Mouse (Mus musculus) limb, embryonic 11.5 days (tissue): ENCODE results near the gene Lrrc8b. TPM values are rescaled to one million over a fixed set of nuclear protein-coding genes. Genes with fewer than 3 reads are reported as not detected.

Experiments
- ATAC-seq: fragments of 200-750 bp; cut with Nextera tagmentation; 2 replicates; pipeline ENCODE4 v1.8.0; 2017; ENCODE audit warnings: low read depth; ENCODE audit not compliant: insufficient number of reproducible peaks, low FRiP score, low TSS enrichment
- DNase-seq: peaks from one replicate; pipeline ENCODE4 v3.0.0-alpha.2; 2015; ENCODE audit warnings: low spot score
- H3K27ac ChIP-seq: fragments of 300-500 bp; sonication (generic); replicated peaks from 2 replicates; pipeline ENCODE4 v1.5.1; 2014; ENCODE audit warnings: low read depth, mild to moderate bottlenecking, low read length
- H3K27me3 ChIP-seq: fragments of 300-500 bp; sonication (generic); 2 replicates; pipeline ENCODE4 v1.6.1; 2014; ENCODE audit warnings: mild to moderate bottlenecking, low read length, mixed read lengths; ENCODE audit not compliant: control insufficient read depth, insufficient read depth
- H3K36me3 ChIP-seq: fragments of 300-500 bp; sonication (generic); 2 replicates; pipeline ENCODE4 v1.6.1; 2014; ENCODE audit warnings: mild to moderate bottlenecking, low read length, moderate library complexity, mixed read lengths; ENCODE audit not compliant: control insufficient read depth, insufficient read depth
- H3K4me1 ChIP-seq: fragments of 300-500 bp; sonication (generic); 2 replicates; pipeline ENCODE4 v1.6.1; 2014; ENCODE audit warnings: low read length, mixed read lengths; ENCODE audit not compliant: control insufficient read depth, insufficient read depth
- H3K4me2 ChIP-seq: fragments of 300-500 bp; sonication (generic); 2 replicates; pipeline ENCODE4 v1.6.1; 2014; ENCODE audit warnings: low read depth, mild to moderate bottlenecking, moderate library complexity; ENCODE audit not compliant: severe bottlenecking
- H3K4me3 ChIP-seq: fragments of 300-500 bp; sonication (generic); 2 replicates; pipeline ENCODE4 v1.5.1; 2014; ENCODE audit warnings: low read depth, low read length
- H3K9ac ChIP-seq: fragments of 300-500 bp; sonication (generic); 2 replicates; pipeline ENCODE4 v1.6.1; 2014; ENCODE audit warnings: mild to moderate bottlenecking, low read length
- H3K9me3 ChIP-seq: fragments of 300-500 bp; sonication (generic); 2 replicates; pipeline ENCODE4 v1.6.1; 2016; ENCODE audit warnings: low read length; ENCODE audit not compliant: control insufficient read depth
- WGBS: fragments of 180-500 bp; shearing (Covaris S2); extraction: QIAGEN DNeasy Blood & Tissue Kit; methylation state at CpG from one replicate; pipeline ENCODE4 v1.1.7; 2014; 5-methylcytosine and 5-hydroxymethylcytosine counted together
- polyA plus RNA-seq: library from polyadenylated mRNA; unstranded; fragments of >200 nt; fragmentation: Nextera tagmentation; extraction: Ambion mirVana; gene quantifications from 2 replicates; pipeline ENCODE4 v1.2.1, GENCODE M21; 2014

Gene Lrrc8b
- polyA plus RNA-seq, 1 experiment from 2014 or later, result 6.2 TPM

GRCm38 (mm10) chr5:105414341-105415120 lies 1.0 kb upstream of the Lrrc8b start:
- Histone ChIP-seq H3K27me3 (no peaks in the 10 kb centered on the region), H3K9me3 (no peaks in the 10 kb centered on the region), H3K27ac (no peak overlapping the region), H3K36me3 (no peaks in the 10 kb centered on the region), H3K4me1 (0 out of 2 replicates have a peak, but pooled peaks cover 3% of the 10 kb centered on the region), H3K4me2 (peak overlapping the region; percentile 98), H3K9ac (no peak overlapping the region), H3K4me3 (peak overlapping the region; percentile 67)
- WGBS, result 87% methylated on average over 12 of the region's 12 CpGs
- DNase-seq (no peak), ATAC-seq (no peak)

- no peak overlapping the region for H3K27ac ChIP-seq
- WGBS, result 7% methylated on average over 17 of the region's 36 CpGs
- peak; percentile 64 for ATAC-seq
Measured at GRCm38 (mm10) chr5:105415951-105416675, 538 bp downstream of the Lrrc8b start.

GRCm38 (mm10) chr5:105417217-105417616 lies 1.6 kb downstream of the Lrrc8b start:
- H3K4me2 ChIP-seq, result no peak overlapping the region
- no peak overlapping the region for H3K4me3 ChIP-seq
- no peaks in the 10 kb centered on the region for H3K36me3 ChIP-seq
- H3K27ac ChIP-seq, result no peak overlapping the region
- DNase-seq (no peak), ATAC-seq (no peak)
- 0 out of 2 replicates have a peak, but pooled peaks cover 3% of the 10 kb centered on the region for H3K4me1 ChIP-seq
- 77% methylated on average over 8 of the region's 8 CpGs for WGBS
- no peak overlapping the region for H3K9ac ChIP-seq
- no peaks in the 10 kb centered on the region for H3K27me3 ChIP-seq
- no peaks in the 10 kb centered on the region for H3K9me3 ChIP-seq

More at GRCm38 (mm10) chr5:105415951-105416675, 538 bp downstream of the Lrrc8b start:
- no peaks in the 10 kb centered on the region for H3K36me3 ChIP-seq
- DNase-seq, result peak; percentile 32
- H3K4me3 ChIP-seq, result peak overlapping the region; percentile 67
- H3K9ac ChIP-seq, result peak overlapping the region; percentile 96
- H3K4me1 ChIP-seq, result 0 out of 2 replicates have a peak, but pooled peaks cover 3% of the 10 kb centered on the region
- H3K4me2 ChIP-seq, result peak overlapping the region; percentile 98
- H3K9me3 ChIP-seq, result no peaks in the 10 kb centered on the region
- no peaks in the 10 kb centered on the region for H3K27me3 ChIP-seq

GRCm38 (mm10) chr5:105418364-105418763 lies 2.8 kb downstream of the Lrrc8b start:
- Histone ChIP-seq H3K4me1 (0 out of 2 replicates have a peak, but pooled peaks cover 3% of the 10 kb centered on the region), H3K27me3 (no peaks in the 10 kb centered on the region), H3K27ac (no peak overlapping the region), H3K9me3 (no peaks in the 10 kb centered on the region), H3K4me3 (no peak overlapping the region), H3K9ac (no peak overlapping the region), H3K36me3 (no peaks in the 10 kb centered on the region), H3K4me2 (no peak overlapping the region)
- no peak for DNase-seq
- WGBS, result 86% methylated on average over 7 of the region's 7 CpGs
- no peak for ATAC-seq

GRCm38 (mm10) chr5:105418851-105419250 lies 3.3 kb downstream of the Lrrc8b start:
- WGBS, result 90% methylated on average over 5 of the region's 5 CpGs
- ATAC-seq, result no peak

GRCm38 (mm10) chr5:105425587-105425986 lies 10.0 kb downstream of the Lrrc8b start:
- Histone ChIP-seq H3K4me3 (no peak overlapping the region), H3K9me3 (no peaks in the 10 kb centered on the region), H3K27me3 (no peaks in the 10 kb centered on the region), H3K4me2 (no peak overlapping the region), H3K4me1 (no peaks in the 10 kb centered on the region), H3K9ac (no peak overlapping the region), H3K36me3 (no peaks in the 10 kb centered on the region), H3K27ac (no peak overlapping the region)
- 90% methylated on average over 2 of the region's 2 CpGs for WGBS
- ATAC-seq, result no peak
- no peak for DNase-seq

More at GRCm38 (mm10) chr5:105418851-105419250, 3.3 kb downstream of the Lrrc8b start:
- H3K9me3 ChIP-seq, result no peaks in the 10 kb centered on the region
- no peaks in the 10 kb centered on the region for H3K36me3 ChIP-seq
- no peak overlapping the region for H3K27ac ChIP-seq
- no peaks in the 10 kb centered on the region for H3K27me3 ChIP-seq
- 0 out of 2 replicates have a peak, but pooled peaks cover 3% of the 10 kb centered on the region for H3K4me1 ChIP-seq
- no peak overlapping the region for H3K4me2 ChIP-seq
- H3K9ac ChIP-seq, result no peak overlapping the region
- no peak for DNase-seq
- H3K4me3 ChIP-seq, result no peak overlapping the region

GRCm38 (mm10) chr5:105427326-105427725 lies 11.8 kb downstream of the Lrrc8b start:
- 87% methylated on average over 7 of the region's 7 CpGs for WGBS
- H3K4me1 ChIP-seq, result no peaks in the 10 kb centered on the region
- no peaks in the 10 kb centered on the region for H3K36me3 ChIP-seq
- no peak overlapping the region for H3K27ac ChIP-seq
- H3K27me3 ChIP-seq, result no peaks in the 10 kb centered on the region
- no peak overlapping the region for H3K4me2 ChIP-seq
- DNase-seq (no peak), ATAC-seq (no peak)
- H3K9ac ChIP-seq, result no peak overlapping the region
- H3K9me3 ChIP-seq, result no peaks in the 10 kb centered on the region
- no peak overlapping the region for H3K4me3 ChIP-seq

GRCm38 (mm10) chr5:105428265-105428974 lies 12.8 kb downstream of the Lrrc8b start:
- Histone ChIP-seq H3K36me3 (no peaks in the 10 kb centered on the region), H3K4me1 (no peaks in the 10 kb centered on the region), H3K27me3 (no peaks in the 10 kb centered on the region), H3K9ac (no peak overlapping the region), H3K4me3 (no peak overlapping the region), H3K27ac (no peak overlapping the region), H3K9me3 (no peaks in the 10 kb centered on the region), H3K4me2 (no peak overlapping the region)
- no peak for ATAC-seq
- DNase-seq, result no peak
- 80% methylated on average over 12 of the region's 12 CpGs for WGBS
